Mouse (Mus musculus): Measurements from ENCODE around the gene Brms1.
"Not testable (repeated sequence)": the region's sequence is repeated elsewhere in the genome, so short reads cannot be mapped to it uniquely, and the experiment has no call there.

Brms1 gene

GRCm38 (mm10) chr19:5040862-5041523 is at the start of gene Brms1:
TSS of gene Brms1 (plus strand) at chr19:5041354.
- peak; percentile 95 for DNase-seq

GRCm38 (mm10) chr19:4992371-4992770 is 48.8 kb upstream of the Brms1 start:
- DNase-seq: no peak

DNA sequence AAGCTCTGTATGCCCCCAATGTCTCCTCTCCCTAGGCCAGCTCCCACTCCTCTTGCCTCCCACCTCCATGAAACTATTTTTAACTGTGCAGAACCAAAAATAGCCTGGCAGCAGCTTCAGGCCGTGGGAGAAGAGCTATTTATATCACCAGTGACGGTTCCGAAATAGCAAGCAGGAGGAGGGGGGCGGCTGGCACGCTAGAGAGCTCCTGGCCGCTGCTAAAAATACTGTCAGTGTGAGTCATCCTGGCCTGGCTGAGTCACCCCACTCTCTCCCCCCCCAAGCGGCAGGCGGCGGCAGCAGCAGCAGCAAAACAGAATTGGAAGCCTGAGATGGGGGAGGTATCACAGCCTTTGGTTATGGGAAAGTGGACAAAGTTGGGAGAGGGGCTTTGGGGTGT is 48.2 kb upstream of the Brms1 start:
- peak; percentile 94 for DNase-seq

DNA sequence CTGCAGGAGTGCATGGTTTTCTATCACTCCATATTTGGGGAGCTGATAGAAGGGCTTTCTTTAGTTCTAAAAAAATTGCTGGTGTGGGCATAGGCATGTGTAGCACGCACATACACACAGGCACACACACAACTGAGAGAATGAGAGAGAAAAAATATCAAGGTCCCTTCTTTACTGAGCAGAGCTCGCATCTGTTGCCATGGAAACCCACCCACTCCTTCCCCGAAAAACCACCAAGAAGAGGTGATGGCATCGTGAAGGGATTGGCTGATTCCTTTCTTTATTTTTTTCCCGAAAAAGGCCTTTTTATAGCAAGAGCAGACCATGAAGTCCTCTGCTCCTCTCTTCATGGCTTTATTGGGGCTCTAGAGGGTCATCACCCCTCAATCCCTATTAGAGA is 47.1 kb upstream of the Brms1 start:
- DNase-seq: peak; percentile 93

DNA sequence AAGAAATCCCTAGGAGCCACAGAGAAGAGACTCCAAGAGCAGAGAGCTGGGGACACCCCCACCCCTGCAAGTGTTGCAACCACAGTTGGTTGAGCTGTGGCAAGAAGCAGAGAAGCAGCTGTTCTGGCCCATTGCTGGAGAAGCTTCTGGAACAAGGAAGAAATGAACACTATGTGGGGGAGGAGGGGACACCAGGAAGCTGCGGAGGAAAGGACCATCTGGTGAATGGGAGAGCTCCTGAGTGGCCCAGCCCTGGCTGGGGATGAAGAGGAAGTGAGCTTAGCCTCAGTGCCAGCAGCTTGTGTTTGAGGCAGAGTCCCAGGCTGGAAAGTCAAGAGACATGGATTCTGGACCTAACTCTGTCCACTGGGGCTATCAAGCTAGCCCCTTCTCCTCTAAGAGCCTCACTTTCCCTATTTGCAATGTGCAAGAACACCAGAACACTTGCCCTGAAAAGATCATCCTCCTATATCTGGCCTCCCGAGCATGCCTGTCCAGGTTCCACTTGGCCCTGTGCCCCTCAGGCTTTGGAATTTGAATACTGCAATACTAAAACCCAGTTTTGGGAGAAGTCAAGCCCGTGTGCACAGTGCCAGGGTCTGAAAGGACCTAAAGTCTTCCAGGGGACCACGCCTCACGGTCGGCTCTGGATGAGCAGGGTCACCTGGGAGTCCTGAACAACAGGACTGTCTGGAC is 41.6 kb upstream of the Brms1 start:
- DNase-seq: peak; percentile 87

- peak; percentile 98 for DNase-seq
Observed at GRCm38 (mm10) chr19:5001666-5002406, 39.3 kb upstream of the Brms1 start.

DNA sequence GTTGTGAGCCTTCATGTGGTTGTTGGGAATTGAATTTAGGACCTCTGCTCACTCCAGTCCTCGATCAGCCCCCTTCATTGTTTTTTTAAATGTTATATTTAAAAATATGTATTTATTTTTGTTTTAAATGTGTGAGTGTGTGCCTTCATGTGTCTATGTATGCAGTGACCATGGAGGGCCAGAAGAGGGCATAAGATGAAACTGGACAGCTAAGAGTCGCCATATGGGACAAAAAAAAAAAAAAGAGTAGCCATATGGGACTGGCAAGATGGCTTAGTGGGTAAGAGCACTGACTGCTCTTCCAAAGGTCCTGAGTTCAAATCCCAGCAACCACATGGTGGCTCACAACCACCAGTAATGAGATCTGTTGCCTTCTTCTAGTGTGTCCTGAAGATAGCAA is 37.5 kb upstream of the Brms1 start:
- not testable (repeated sequence) for DNase-seq

- no peak for DNase-seq
Observed at GRCm38 (mm10) chr19:5004925-5005324, 36.2 kb upstream of the Brms1 start.

DNA sequence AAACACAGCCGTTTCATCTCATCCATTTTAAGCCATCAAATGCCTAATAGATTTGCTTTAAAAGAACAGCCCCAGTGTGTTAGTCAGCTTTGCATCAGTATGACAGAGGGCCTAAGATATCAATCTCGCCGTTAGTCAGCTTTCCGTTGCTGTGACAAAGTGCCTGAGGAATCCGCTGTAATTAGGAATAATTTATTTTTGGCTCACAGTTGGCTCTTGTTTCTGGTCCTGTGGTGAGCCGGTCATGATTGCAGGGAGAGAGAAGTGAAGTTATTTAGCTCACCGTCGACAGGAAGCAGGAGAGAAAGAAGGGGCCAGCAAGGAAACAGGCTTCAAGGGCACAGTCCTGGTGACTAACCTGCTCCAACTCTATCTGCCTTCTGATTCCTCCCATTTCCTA is 28.0 kb upstream of the Brms1 start:
- no peak for DNase-seq

DNA sequence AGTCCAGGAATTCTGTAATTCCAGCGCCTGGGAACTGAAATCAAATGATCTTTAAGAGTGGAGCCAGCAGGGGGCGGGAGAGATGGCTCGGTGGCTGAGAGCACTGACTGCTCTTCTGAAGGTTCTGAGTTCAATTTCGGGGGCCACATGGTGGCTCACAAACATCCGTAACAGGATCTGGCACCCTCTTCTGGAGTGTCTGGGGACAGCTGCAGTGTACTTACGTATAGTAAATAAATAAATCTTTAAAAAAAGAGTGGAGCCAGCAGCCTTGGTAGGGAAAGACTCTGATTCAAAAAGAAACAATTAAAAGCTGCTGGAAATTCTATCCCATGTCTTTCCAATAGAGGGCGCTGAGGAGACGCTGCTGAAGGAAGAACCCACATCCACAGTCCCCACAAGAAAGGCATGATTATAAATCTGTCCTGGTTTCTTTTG is 26.2 kb upstream of the Brms1 start:
- DNase-seq: no peak

DNA sequence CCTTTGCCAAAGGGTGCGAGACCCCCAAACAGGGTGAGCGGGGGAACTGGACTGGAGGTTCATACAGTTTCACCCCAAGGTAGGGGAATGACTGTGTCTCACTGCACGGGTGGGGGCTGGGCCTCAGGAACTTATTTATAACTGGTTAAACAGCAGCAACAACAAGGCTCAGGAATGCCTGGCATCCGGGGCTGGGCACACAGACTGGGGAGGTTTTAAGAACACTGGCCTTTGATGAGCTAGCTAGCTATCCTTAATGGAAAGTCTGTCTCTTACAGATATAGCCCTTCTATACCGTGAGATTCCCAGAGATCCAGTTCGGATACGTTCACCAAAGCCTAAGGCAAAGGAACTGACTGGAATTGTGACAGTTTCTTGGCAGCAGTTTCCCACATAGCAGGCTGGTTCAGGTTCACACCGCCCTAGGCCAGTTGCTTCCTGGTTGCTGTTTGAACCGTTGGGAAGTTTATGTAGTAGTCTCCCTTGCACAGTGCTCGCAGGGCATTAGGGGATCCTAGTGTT is 24.9 kb upstream of the Brms1 start:
- no peak for DNase-seq

DNA sequence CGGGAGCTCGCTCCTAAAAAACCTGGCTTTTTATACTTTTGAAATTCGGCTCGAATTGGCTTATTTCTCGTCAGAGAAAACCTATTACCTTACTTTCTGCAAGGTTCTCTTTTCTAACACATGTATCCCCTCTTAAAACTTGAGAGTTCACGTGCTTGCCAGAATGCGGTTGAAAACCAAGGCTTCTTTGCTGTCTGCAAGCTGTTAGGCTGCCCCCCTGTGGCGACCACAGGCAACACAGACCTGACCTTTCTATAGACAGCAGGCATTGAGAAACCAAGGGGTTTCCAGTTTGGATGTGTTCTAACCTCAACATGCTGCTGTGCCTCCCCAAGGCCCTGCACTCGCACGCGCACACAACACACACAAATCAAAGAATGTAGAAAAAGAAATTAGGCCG is 24.4 kb upstream of the Brms1 start:
- DNase-seq: peak; percentile 49

DNA sequence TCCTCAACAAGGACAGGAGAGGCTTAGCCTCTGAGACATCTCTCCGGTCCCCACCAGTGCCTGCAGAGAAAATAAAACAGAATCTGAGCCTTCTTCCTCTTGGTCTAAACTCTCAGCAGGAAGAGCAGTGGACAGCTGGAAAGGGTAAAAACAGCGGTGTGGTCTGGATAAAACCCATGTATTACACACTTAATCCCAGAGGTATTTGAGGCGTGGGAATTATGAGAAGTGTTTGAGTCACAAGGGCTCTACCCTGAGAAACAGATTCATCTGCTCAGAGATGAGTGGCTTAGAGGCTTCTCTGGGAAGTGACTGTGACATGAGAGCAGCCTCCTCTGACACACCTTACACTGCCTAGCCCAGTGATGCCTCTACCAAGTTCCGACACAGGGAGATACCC is 23.5 kb upstream of the Brms1 start:
- DNase-seq: no peak

DNA sequence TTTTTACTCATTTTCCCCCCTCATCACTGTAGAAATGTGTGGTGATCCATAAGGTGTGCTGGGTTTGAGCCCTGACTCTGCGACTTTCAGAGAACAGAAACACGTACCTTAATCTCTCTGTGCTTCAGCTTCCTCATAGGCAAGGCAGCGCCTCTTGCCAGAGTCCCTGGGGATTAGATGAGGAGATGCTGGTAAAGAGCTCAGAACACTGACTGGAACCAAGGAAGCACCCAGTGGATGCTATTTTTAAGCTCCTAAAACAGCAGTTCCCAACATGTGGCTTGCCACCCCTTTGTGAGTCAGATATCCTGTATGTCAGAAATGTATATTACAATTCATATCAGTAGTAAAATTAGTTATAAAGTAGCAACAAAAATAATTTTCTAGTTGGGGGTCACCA is 23.0 kb upstream of the Brms1 start:
- no peak for DNase-seq

- no peak for DNase-seq
Observed at GRCm38 (mm10) chr19:5021416-5021815, 19.7 kb upstream of the Brms1 start.

- peak; percentile 92 for DNase-seq
Observed at GRCm38 (mm10) chr19:5023621-5024479, 17.3 kb upstream of the Brms1 start, which contains the start of gene Slc29a2. TSS of gene Slc29a2 (plus strand) at chr19:5023860.

DNA sequence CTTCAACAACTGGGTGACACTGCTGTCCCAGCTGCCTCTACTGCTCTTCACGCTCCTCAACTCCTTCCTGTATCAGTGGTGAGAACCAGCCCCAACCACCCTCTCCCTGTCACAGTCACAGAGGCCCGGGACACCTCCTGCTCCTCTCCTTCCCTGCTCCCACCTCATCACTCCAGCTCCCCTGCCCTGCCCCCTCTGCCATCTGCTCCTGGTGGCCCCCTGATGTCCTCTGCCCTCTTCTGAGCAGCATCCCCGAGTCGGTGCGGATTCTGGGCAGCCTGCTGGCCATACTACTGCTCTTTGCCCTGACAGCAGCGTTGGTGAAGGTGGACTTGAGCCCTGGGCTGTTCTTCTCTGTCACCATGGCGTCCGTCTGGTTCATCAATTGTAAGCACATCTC is 15.0 kb upstream of the Brms1 start:
- DNase-seq: no peak

DNA sequence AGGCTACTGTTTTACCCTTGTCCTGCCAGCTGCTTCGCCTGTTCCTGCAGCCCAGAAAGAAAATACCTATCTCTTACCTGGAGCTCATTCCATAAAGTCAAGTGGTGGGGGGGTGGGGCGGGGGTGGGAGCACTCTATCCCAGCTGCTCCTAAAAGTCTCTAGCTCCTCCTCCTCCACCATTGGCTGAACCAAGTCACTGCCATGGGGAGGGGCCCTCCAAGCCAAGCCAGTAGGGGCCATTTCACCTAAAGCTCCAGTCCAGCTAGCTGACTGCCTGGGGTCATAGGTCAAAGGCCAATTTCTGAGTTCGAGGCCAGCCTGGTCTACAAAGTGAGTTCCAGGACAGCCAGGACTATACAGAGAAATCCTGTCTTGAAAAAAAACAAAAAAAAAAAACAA is 8.5 kb upstream of the Brms1 start:
- no peak for DNase-seq

- no peak for DNase-seq
Observed at GRCm38 (mm10) chr19:5036577-5036976, 4.6 kb upstream of the Brms1 start.

DNA sequence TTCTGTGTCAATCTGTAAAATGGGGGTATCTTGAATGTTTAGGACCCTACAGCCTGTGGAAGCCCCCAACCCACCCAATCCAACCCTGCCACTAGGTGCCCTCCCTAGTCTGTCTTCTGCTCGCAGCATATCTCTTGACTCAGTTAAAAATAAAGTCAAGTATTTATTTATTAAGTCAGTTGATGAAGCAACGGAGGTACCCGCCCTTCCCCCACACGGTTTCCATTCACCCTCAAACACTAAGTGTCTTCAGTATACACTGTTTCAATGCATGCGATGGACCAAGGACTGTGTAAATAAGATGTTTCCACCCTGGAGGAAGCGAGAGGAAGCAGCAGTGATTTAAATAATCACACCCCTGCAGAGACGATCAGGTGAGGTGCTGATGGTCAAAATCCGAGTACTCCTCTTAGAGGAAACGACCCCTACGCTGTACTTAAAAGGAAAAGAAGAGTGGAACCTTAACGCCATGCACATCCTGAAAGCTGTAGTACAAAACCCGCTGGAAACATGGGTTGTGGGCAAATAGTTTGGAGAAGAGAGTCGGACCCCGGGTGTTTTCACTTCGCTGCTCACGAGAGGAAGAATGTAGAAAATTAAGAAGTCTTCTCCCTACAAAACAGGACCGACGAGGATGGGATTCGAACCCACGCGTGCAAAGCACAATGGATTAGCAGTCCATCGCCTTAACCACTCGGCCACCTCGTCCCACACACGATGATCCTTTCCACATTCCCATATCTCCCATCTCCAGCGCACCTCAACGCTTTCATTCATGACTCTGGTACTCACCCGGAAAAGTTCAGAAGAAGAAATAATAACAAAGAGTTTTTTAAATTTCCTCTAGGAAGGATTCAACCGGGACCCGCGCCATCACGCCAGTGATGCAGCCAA is 3.2 kb upstream of the Brms1 start:
- DNase-seq: peak; percentile 89

DNA sequence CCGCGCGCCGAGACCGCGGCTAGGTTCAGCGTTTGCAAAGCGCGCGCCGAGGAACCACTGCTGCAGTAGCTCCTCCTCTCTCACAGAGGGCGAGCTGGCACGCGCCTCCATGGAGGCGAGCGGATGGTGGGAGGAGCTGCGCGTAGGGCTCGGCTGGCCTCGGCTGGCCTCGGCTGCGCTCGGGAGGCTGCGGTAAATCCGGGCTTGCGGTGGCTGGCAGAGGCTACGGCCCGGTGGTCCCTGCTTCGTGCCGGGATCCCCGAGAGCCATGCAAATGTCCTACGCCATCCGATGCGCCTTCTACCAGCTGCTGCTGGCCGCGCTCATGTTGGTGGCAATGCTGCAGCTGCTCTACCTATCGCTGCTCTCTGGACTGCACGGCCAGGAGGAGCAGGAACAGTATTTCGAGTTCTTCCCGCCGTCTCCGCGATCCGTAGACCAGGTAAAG is 2.4 kb upstream of the Brms1 start, which contains the start of the genes B4gat1 and AC124502.3:
Gene B4gat1, plus strand, starts transcription at position 118 of the 448 bp plus-strand sequence.
Gene AC124502.3, plus strand, starts transcription at position 183 of the 448 bp plus-strand sequence.
- DNase-seq: peak; percentile 94
